Mouse (Mus musculus): ENCODE results near the gene Acvr2a. TPM values are rescaled to one million over a fixed set of nuclear protein-coding genes. Genes with fewer than 3 reads are reported as not detected.
A peak's percentile ranks its signal among the peaks of the same experiment; 100 is the strongest.

Acvr2a gene
- total RNA-seq (2021), result 10 to 100 TPM; 15.4 to 16.7 TPM

- peak; percentile 93 to 94 for DNase-seq
- intact Hi-C loops (cut with DNase I), result loop anchor here (1.0 to 10.0 kb wide), 6 partner anchors 73 to 811 kb away; partner anchors contain the start of genes Epc2 and Mbd5
Observed at GRCm38 (mm10) chr2:48813371-48814222, at the start of gene Acvr2a. Gene Acvr2a, plus strand, starts transcription at chr2:48814109.

GRCm38 (mm10) chr2:48766513-48766912 lies 47.4 kb upstream of the Acvr2a start:
- peak in 1 of 2 experiments; percentile 2 for DNase-seq
- intact Hi-C loops (cut with DNase I), result no loop called here

- intact Hi-C loops (cut with DNase I), result no loop called here
- DNase-seq, result peak in 1 of 2 experiments; percentile 2
Observed at GRCm38 (mm10) chr2:48767778-48768177, 46.1 kb upstream of the Acvr2a start.

GRCm38 (mm10) chr2:48768219-48768618 lies 45.7 kb upstream of the Acvr2a start:
- intact Hi-C loops (cut with DNase I), result no loop called here
- no peak for DNase-seq

- no peak for DNase-seq
- intact Hi-C loops (cut with DNase I), result no loop called here
Observed at GRCm38 (mm10) chr2:48770100-48770499, 43.8 kb upstream of the Acvr2a start.

GRCm38 (mm10) chr2:48770634-48771033 lies 43.3 kb upstream of the Acvr2a start:
- intact Hi-C loops (cut with DNase I), result no loop called here
- no peak for DNase-seq

GRCm38 (mm10) chr2:48775281-48775680 lies 38.6 kb upstream of the Acvr2a start:
- intact Hi-C loops (cut with DNase I), result no loop called here
- no peak for DNase-seq

- DNase-seq, result no peak
- intact Hi-C loops (cut with DNase I), result no loop called here
Observed at GRCm38 (mm10) chr2:48788901-48789300, 25.0 kb upstream of the Acvr2a start.

GRCm38 (mm10) chr2:48814223-48815038 lies 522 bp downstream of the Acvr2a start:
- peak; percentile 52 to 58 for DNase-seq
- intact Hi-C loops (cut with DNase I), result loop anchor here (1.0 to 10.0 kb wide), 6 partner anchors 72 to 812 kb away; partner anchors contain the start of genes Epc2 and Mbd5

- intact Hi-C loops (cut with DNase I), result loop anchor here (2.0 to 10.0 kb wide), 2 partner anchors 276 to 640 kb away; partner anchors contain the start of gene Epc2
- DNase-seq, result no peak
Observed at GRCm38 (mm10) chr2:48815039-48815590, 1.2 kb downstream of the Acvr2a start.

GRCm38 (mm10) chr2:48816141-48817028 lies 2.5 kb downstream of the Acvr2a start:
- DNase-seq, result no peak
- intact Hi-C loops (cut with DNase I), result loop anchor here (10.0 kb wide), 1 partner anchor 638 kb away; the partner anchor contains the start of gene Epc2

GRCm38 (mm10) chr2:48825878-48826277 lies 12.0 kb downstream of the Acvr2a start:
- DNase-seq, result no peak
- intact Hi-C loops (cut with DNase I), result no loop called here

GRCm38 (mm10) chr2:48826380-48826779 lies 12.5 kb downstream of the Acvr2a start:
- intact Hi-C loops (cut with DNase I), result no loop called here
- no peak for DNase-seq

- intact Hi-C loops (cut with DNase I), result no loop called here
- DNase-seq, result no peak
Observed at GRCm38 (mm10) chr2:48830492-48830891, 16.6 kb downstream of the Acvr2a start.

GRCm38 (mm10) chr2:48832305-48832704 lies 18.4 kb downstream of the Acvr2a start:
- DNase-seq, result no peak
- intact Hi-C loops (cut with DNase I), result no loop called here

- DNase-seq, result no peak
- intact Hi-C loops (cut with DNase I), result no loop called here
Observed at GRCm38 (mm10) chr2:48833884-48834450, 20.1 kb downstream of the Acvr2a start.

GRCm38 (mm10) chr2:48841611-48842470 lies 27.9 kb downstream of the Acvr2a start:
- no peak for DNase-seq
- intact Hi-C loops (cut with DNase I), result no loop called here

GRCm38 (mm10) chr2:48846689-48847398 lies 32.9 kb downstream of the Acvr2a start:
- intact Hi-C loops (cut with DNase I), result no loop called here
- DNase-seq, result no peak

All from heart, postnatal 36 days (tissue).